Mouse (Mus musculus) spleen, adult 18-20 months (tissue): Measurements from ENCODE around the gene Csdc2.

Source experiments
- DNase-seq, 2 experiments: peaks; one replicate each; pipeline ENCODE4 v3.0.0; 2022; ENCODE audit warnings: mixed read lengths in 2 of 2

The Csdc2 gene

GRCm38 (mm10) chr15:81925760-81926445, 10.7 kb upstream of the Csdc2 start, which contains the start of gene Polr3h:
Gene Polr3h, minus strand, starts transcription at chr15:81926240.
- peak; percentile 93 to 94 for DNase-seq

GRCm38 (mm10) chr15:81926446-81926822, 10.1 kb upstream of the Csdc2 start:
- no peak for DNase-seq

GRCm38 (mm10) chr15:81927741-81928140, 8.8 kb upstream of the Csdc2 start:
- DNase-seq = no peak

DNA sequence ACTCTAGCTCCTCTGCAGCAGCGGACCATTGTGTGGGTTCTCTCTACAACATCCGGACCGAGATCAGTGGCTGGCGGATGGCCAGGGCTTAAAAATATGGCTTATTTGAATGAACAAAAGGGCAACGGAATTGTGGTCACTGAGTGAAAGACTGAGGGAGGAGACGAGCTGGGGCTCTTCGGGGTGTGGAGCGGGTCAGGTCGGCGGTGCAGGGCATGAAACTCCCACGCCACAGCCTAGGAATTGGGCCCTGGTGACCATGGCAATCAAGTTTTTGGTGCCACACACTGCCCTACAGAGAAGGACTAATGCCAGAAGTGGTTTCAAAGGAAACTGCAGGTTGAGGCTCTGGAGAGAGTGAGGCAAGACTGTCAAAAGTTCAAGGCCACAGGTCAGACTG, 8.3 kb upstream of the Csdc2 start:
- DNase-seq = peak; percentile 53 to 66

GRCm38 (mm10) chr15:81932951-81933470, 3.5 kb upstream of the Csdc2 start:
- DNase-seq = peak; percentile 38 to 48

- DNase-seq = peak in 1 of 2 experiments; percentile 35
These were observed 2.6 kb upstream of the Csdc2 start for GRCm38 (mm10) chr15:81933986-81934385.

GRCm38 (mm10) chr15:81935869-81936637, 506 bp upstream of the Csdc2 start:
- DNase-seq = no peak

GRCm38 (mm10) chr15:81937098-81937972, 776 bp downstream of the Csdc2 start:
- no peak for DNase-seq

DNA sequence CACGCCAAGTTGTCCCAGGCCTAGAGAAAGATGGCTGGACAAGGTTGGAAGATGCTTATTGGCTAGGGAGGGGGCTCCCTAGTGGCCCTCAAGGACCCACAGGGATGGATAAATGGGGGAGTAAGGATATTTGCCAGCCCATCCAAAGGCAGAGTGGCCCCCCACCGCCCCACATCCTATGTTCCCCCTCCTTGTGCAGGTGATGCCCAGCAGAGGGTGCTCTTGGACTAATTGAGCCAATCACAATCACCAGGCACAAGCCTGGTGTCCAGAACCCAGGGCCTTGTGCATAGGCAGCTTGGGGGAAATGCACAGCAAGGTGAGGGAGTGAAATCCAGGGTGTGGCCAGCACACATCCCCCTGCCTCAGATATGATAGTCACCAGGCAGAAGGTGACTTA, 1.7 kb downstream of the Csdc2 start:
- peak in 1 of 2 experiments; percentile 56 for DNase-seq

DNA sequence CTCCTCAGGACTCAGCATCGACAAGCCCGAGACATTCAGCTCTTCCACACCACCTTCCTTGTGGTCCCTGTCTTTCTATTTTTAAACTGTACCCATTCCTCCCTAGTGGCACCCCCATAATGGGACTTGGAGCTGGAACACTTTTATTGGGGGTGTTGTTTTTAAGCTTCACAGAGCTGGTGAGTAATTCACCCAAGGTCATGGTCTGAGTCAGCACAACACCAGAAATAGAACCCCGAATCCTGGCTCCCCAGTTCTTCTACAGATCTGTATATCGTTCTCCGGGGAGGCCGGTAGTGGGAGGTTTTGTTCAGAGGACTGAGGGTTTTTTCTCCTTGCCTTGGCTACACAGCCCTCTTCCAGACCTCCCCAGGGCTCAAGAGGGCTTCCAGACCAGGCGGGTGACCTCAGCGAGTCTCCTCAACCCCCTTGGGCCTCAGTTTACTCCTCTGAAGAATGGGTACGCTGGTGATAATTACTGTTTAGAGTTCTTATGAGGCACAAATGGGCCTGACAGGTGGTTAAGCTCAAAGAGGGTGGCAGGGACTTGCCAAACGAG, 2.7 kb downstream of the Csdc2 start:
- DNase-seq = no peak

GRCm38 (mm10) chr15:81939774-81940173, 3.2 kb downstream of the Csdc2 start:
- no peak for DNase-seq

DNA sequence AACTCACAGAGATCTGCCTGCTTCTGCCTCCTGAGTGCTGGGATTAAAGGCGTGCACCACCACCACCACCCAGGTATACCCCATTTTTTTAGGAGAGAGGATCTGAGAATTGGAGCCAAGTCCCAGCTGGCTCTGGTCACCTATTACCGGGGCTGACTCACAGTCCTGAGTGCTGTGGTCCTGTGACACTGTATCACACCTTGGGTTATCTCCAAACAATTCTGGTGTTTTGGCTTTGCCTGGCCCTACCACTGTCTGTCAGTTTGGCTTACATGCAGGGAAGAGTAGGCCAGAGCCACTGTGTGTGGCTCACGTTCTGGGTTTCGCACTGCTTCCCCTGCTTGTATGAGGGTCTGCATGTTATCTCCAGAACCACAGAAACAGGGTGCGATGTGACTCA, 3.7 kb downstream of the Csdc2 start:
- DNase-seq = no peak

DNA sequence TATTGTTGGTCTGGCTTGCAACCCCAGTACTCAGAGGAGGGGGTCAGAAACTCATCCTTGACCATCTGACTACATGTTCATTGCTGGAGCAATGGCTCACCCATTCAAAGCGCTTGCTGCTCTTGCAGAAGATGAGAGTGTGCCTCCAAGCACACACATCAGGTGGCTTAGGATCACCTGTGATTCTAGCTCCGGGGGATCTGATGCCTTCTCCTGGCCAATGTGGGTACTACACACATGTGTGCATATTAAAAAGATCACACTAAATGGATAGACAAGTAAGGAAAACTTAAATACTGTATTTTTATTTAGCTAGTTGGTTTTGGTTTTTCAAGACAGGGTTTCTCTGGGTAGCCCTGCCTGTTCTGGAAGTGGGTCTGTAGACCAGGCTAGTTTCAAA, 4.5 kb downstream of the Csdc2 start:
- no peak for DNase-seq

- no peak for DNase-seq
These were observed 6.7 kb downstream of the Csdc2 start for GRCm38 (mm10) chr15:81943176-81943749.

DNA sequence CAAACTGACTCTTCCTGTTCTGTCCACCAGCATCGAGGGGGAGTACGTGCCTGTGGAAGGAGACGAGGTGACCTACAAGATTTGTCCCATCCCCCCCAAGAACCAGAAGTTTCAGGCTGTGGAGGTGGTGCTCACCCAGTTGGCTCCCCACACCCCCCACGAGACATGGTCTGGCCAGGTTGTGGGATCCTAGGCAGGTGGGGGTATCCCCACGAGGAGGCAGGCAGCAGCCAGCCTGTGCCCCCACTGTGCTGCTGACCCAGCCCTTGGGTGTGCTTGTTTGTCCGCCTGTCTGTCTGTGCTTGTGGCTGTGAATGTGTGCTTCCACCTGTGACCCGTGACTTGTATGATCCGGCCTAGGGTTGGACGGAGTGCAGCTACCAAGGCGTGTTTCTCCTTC, 12.5 kb downstream of the Csdc2 start:
- no peak for DNase-seq

DNA sequence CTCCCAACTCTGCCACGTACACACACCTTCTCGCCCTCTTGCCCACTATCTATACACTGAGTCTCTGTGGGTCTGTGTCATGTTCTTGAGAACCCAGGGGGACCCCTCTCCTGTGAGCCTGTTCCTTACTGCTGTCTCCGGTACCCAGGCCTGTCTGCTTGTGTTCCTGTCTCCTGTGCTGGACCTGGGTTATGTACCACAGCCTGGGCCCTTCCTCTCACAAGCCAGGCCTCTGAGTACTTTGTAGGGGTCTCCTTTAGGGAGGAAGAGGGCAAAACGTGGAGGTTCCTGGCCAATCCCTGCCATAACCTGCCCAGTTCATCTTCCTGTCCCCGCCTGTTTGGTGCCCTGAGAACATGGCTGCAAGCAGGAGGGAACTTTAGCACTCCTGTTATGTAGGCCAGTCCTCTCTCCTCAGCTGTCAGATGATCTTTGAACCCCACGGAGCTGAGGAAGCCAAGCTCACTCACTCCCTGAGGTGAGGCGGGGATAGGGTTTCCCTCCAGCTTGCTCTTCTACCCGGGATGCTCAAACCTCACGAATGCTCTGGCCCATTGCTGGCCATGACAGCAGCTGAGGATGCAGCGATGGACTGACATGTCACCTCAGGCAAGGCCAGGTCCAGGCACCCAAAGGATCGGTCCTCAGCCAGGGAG, 13.0 kb downstream of the Csdc2 start:
- no peak for DNase-seq

GRCm38 (mm10) chr15:81950716-81951115, 14.2 kb downstream of the Csdc2 start:
- DNase-seq = no peak

DNA sequence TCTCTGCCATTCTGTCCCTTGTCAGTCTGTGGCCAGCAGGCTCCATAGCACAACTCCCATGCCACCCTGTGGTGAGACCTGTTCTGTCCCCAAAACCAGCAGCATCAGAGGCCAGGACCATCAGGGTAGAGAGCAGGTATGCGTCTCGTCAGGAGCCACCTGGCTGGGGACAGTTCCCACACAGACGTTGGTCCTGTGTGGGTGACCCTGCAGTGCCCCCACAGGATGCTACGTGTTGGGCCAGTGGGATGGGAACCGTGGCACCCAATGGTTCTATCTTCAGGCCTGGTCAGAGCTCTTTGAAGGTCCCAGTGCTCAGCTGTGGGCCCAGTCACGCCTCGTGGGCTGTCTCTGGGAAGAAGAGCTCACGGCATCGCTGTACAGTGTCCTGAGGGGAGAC, 14.6 kb downstream of the Csdc2 start:
- DNase-seq = no peak

GRCm38 (mm10) chr15:81952310-81952709, 15.8 kb downstream of the Csdc2 start:
- DNase-seq = no peak

DNA sequence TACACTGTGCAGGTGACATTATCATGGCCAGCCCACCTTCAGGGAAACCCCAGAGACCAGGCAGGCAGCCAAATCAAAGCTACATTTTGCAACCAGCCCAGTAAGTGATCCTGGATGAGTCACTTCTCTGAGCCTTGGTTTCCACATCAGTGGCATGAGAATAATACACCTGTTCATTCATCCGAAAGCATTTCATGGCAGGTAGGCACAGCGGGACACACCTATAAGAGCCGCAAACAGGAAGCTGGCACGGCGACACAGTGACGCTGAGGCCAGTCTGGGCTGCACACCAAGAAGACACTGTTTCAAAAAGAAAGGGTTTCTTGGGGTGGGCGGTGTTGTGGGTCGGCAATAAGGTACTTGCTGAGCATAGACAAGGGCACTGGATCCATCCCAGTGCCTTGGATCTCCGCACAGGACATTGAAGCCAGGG, 17.6 kb downstream of the Csdc2 start:
- DNase-seq = no peak

GRCm38 (mm10) chr15:81954716-81955115, 18.2 kb downstream of the Csdc2 start:
- DNase-seq = no peak

DNA sequence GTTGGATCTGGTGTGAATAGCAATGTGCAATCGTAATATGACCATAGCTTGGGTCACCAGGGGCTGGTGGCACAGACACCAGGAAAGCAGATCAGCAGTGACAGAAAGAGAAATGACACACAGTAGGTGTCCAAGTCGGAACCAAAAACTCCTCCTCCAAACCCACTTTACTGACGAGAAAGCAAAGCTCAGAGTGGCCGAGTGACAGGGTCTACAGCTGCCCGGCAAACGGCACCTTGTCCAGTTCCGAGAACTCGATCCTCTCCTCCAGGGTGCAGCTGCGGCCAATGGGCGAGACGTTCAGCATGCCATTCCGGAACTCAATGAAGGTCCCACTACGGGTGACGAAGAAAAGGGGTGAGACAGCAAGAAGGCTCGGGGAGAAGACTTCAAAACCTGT, 18.9 kb downstream of the Csdc2 start:
- DNase-seq = no peak
